Mouse (Mus musculus) heart, embryonic 11.5 days (tissue): ENCODE measurements at regions not wholly inside any gene's neighbourhood (a gene's known extent, or its start where the extent isn't known, plus 50 kb on each side); places are given as distances from the start of the nearest gene placed in this dataset.
"Not testable (repeated sequence)": the region's sequence is repeated elsewhere in the genome, so short reads cannot be mapped to it uniquely, and the experiment has no call there.

Experiments used
- ATAC-seq: fragments of 200-750 bp; cut with Nextera tagmentation; replicated peaks from 2 replicates; pipeline ENCODE4 v1.8.0; 2017; ENCODE audit warnings: moderate library complexity; ENCODE audit not compliant: insufficient number of reproducible peaks, low FRiP score, low TSS enrichment
- H3K27ac ChIP-seq: fragments of 300-500 bp; sonication (generic); 2 replicates; pipeline ENCODE4 v1.5.1; 2014; ENCODE audit warnings: mild to moderate bottlenecking, low read depth, low read length
- H3K27me3 ChIP-seq: fragments of 300-500 bp; sonication (generic); 2 replicates; pipeline ENCODE4 v1.6.1; 2014; ENCODE audit warnings: mild to moderate bottlenecking, low read length, mixed read lengths; ENCODE audit not compliant: control insufficient read depth, insufficient read depth
- H3K36me3 ChIP-seq: fragments of 300-500 bp; sonication (generic); 2 replicates; pipeline ENCODE4 v1.6.1; 2014; ENCODE audit warnings: mild to moderate bottlenecking, low read length, moderate library complexity, mixed read lengths; ENCODE audit not compliant: control insufficient read depth, insufficient read depth
- H3K4me1 ChIP-seq: fragments of 300-500 bp; sonication (generic); 2 replicates; pipeline ENCODE4 v1.6.1; 2014; ENCODE audit warnings: low read length; ENCODE audit not compliant: control insufficient read depth, insufficient read depth
- H3K4me2 ChIP-seq: fragments of 300-500 bp; sonication (generic); 2 replicates; pipeline ENCODE4 v1.6.1; 2014; ENCODE audit warnings: mild to moderate bottlenecking, moderate library complexity
- H3K4me3 ChIP-seq: fragments of 300-500 bp; sonication (generic); 2 replicates; pipeline ENCODE4 v1.5.1; 2014; ENCODE audit warnings: low read depth, low read length
- H3K9ac ChIP-seq: fragments of 300-500 bp; sonication (generic); 2 replicates; pipeline ENCODE4 v1.6.1; 2014; ENCODE audit warnings: mild to moderate bottlenecking, low read depth, low read length, moderate library complexity
- H3K9me3 ChIP-seq: fragments of 300-500 bp; sonication (generic); replicated peaks from 2 replicates; pipeline ENCODE4 v1.6.1; 2016; ENCODE audit warnings: low read length; ENCODE audit not compliant: control insufficient read depth
- WGBS: fragments of 180-500 bp; shearing (Covaris S2); extraction: QIAGEN DNeasy Blood & Tissue Kit; methylation state at CpG from one replicate; pipeline ENCODE4 v1.1.7; 2014; ENCODE audit not compliant: insufficient replicate concordance; 5-methylcytosine and 5-hydroxymethylcytosine counted together

DNA sequence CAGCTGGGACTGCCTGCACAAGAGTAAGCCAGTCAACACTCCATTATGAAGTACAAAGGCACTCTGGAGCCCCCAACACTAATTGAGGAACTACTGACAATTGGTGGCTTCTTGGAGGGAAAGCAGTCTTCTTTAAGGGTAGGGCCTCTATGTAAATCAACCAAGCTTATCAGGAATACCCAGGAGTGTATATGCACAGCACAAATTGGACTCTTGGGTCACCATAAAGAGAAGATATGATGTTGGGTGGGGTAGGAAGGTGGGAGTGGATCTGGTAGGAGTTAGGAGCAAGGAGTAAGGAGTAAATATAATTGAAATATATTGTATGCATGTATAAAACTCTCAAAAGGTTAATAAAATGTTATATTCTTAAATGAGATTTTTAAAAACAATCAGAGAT, 587.7 kb downstream of the Pdcd6ip start:
- no peak overlapping the region for H3K4me3 ChIP-seq
- no peaks in the 10 kb centered on the region for H3K27me3 ChIP-seq
- H3K4me1 ChIP-seq: no peaks in the 10 kb centered on the region
- H3K9me3 ChIP-seq: no peaks in the 10 kb centered on the region
- no peaks in the 10 kb centered on the region for H3K36me3 ChIP-seq
- ATAC-seq: no peak; the same call in 1 of the 2 replicates
- H3K27ac ChIP-seq: no peak overlapping the region
- H3K9ac ChIP-seq: no peak overlapping the region
- no peak overlapping the region for H3K4me2 ChIP-seq

DNA sequence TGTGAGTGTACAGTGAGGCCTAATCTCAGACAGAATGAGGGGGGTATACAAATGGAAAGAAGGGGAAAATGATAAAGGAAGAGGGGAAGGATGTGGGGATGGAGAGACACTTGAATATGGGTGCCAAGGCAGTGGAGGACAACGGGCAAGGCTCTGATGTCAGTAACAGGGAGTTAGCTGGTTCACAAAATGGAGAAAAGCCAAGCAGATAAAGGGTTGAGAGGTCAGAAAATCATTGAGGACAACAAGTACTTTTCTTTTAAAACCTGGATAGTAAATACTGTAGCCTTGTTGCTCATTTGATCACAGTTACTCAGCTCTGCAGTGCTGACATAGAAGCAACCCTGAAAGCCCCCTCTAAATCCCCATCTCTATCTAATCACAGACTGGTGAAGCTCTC, 588.3 kb downstream of the Pdcd6ip start:
- no peak overlapping the region for H3K9ac ChIP-seq
- 64% methylated on average over 1 of the region's 1 CpGs for whole genome bisulfite sequencing
- no peaks in the 10 kb centered on the region for H3K9me3 ChIP-seq
- H3K4me3 ChIP-seq: no peak overlapping the region
- H3K4me1 ChIP-seq: no peaks in the 10 kb centered on the region
- H3K27me3 ChIP-seq: no peaks in the 10 kb centered on the region
- H3K27ac ChIP-seq: no peak overlapping the region
- H3K4me2 ChIP-seq: no peak overlapping the region
- no peak for ATAC-seq
- no peaks in the 10 kb centered on the region for H3K36me3 ChIP-seq

DNA sequence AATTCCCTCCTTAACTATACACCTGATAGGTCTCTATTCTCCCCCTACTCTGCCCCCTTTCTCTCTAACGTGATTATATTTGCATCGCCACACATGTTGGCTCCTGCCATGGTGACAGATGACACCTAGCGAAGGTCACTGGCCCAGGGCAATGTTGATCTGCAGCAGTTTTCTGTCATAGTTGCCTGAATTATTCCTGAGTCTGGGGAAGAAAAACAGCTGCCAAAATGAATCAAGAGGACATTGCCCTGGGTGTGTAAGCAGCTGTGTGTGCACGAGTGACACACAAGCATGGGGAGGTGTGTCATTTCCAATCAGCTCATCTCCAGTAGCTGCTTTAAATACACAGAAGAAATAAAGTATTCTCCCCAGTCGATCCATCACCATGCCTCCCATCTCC, 592.5 kb downstream of the Pdcd6ip start:
- WGBS: 75% methylated on average over 5 of the region's 5 CpGs
- H3K4me3 ChIP-seq: no peak overlapping the region
- no peak for ATAC-seq
- no peaks in the 10 kb centered on the region for H3K27me3 ChIP-seq
- H3K9me3 ChIP-seq: no peaks in the 10 kb centered on the region
- no peaks in the 10 kb centered on the region for H3K36me3 ChIP-seq
- no peak overlapping the region for H3K4me2 ChIP-seq
- H3K27ac ChIP-seq: no peak overlapping the region
- H3K4me1 ChIP-seq: no peaks in the 10 kb centered on the region
- no peak overlapping the region for H3K9ac ChIP-seq

DNA sequence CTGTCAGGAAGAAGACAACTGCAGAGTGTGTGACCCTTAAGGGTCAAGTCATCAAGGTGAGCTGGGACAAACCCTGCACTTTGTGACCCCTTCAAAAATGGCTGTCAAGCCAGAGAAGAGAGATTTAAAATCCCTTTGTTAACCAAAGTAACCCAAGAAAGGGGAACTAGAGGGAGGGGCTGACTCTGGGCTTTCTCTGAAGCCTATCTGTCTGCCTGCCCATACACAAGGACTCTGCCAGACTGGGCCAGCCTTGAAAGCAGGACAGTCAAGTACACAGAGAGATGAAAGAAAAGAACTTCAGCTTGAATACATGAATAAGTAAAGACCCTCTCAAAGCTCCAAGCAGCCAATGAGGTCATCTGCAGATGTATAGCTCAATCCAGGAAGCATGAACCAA, 595.3 kb downstream of the Pdcd6ip start:
- Histone ChIP-seq H3K27ac (no peak overlapping the region), H3K27me3 (no peaks in the 10 kb centered on the region), H3K9me3 (no peaks in the 10 kb centered on the region), H3K36me3 (no peaks in the 10 kb centered on the region), H3K4me2 (no peak overlapping the region), H3K9ac (no peak overlapping the region), H3K4me3 (no peak overlapping the region), H3K4me1 (no peaks in the 10 kb centered on the region)
- no peak for ATAC-seq

DNA sequence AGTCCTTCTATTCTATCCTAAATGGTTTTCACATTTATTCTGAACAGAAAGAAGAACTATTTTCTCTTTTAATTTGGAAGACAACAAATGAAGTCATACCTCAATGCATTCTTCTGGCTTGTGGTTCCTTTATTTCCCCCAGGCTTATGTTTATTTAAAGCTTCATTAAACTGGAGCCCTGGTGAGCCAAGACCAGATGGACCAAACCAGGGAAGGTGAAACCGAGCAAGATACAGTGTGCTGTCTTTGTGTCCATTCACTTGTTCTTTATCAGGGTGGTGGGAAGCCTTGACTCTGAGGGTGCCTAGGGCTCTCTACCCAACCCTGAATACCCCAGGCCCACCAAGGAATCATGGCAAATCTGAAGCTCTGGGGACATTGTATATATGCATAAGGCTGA, 606.3 kb downstream of the Pdcd6ip start:
- Histone ChIP-seq H3K27me3 (no peaks in the 10 kb centered on the region), H3K4me3 (no peak overlapping the region), H3K9me3 (no peaks in the 10 kb centered on the region), H3K9ac (no peak overlapping the region), H3K36me3 (no peaks in the 10 kb centered on the region), H3K27ac (no peak overlapping the region), H3K4me1 (peaks cover 6% of the 10 kb centered on the region; the same call in 1 of the 2 replicates), H3K4me2 (no peak overlapping the region)
- WGBS: 70% methylated on average over 1 of the region's 1 CpGs
- ATAC-seq: no peak

DNA sequence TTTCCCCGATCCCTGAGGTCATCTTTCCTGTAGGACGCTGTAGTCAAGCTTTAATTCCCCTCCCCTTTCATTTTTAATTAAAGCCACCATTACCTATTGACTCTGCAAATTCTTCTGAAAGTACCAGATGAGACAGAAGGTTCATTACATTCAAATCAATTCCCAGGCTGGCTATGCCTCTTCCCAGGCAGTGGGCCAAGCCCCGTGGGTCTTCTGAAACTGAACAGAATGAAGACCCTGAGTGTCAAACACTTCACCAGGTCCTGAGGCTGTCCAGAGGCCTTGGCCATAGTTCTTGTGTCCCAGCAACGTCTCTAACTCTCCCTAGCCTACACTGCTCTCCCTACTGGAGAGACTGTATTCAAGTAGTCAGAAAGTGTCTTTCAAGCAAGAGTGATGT, 607.4 kb downstream of the Pdcd6ip start:
- H3K27ac ChIP-seq: no peak overlapping the region
- no peak overlapping the region for H3K4me2 ChIP-seq
- no peaks in the 10 kb centered on the region for H3K4me1 ChIP-seq
- no peaks in the 10 kb centered on the region for H3K27me3 ChIP-seq
- ATAC-seq: no peak
- H3K9me3 ChIP-seq: no peaks in the 10 kb centered on the region
- H3K4me3 ChIP-seq: no peak overlapping the region
- no peaks in the 10 kb centered on the region for H3K36me3 ChIP-seq
- H3K9ac ChIP-seq: no peak overlapping the region
- 71% methylated on average over 4 of the region's 4 CpGs for WGBS

DNA sequence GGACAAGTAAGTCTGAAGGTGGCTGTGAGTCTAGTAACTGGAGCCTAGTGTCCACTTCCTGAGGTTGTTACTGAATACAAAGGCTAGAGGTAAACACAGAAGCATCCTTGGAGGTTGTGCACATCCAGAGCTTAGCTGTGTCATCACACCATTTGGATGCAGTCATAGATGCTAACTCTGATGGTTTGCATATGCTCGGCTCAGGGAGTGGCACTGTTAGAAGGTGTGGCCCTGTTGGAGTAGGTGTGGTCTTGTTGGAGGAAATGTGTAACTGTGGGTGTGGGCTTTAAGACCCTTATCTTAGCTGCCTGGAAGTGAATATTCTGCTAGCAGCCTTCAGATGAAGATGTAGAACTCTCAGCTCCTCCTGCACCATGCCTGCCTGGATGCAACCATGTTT, 612.6 kb downstream of the Pdcd6ip start:
- not testable (repeated sequence) for ATAC-seq, H3K9ac ChIP-seq, H3K9me3 ChIP-seq, H3K27me3 ChIP-seq, H3K4me1 ChIP-seq, H3K4me2 ChIP-seq, H3K4me3 ChIP-seq, H3K36me3 ChIP-seq, H3K27ac ChIP-seq
- 95% methylated on average over 1 of the region's 1 CpGs for WGBS

DNA sequence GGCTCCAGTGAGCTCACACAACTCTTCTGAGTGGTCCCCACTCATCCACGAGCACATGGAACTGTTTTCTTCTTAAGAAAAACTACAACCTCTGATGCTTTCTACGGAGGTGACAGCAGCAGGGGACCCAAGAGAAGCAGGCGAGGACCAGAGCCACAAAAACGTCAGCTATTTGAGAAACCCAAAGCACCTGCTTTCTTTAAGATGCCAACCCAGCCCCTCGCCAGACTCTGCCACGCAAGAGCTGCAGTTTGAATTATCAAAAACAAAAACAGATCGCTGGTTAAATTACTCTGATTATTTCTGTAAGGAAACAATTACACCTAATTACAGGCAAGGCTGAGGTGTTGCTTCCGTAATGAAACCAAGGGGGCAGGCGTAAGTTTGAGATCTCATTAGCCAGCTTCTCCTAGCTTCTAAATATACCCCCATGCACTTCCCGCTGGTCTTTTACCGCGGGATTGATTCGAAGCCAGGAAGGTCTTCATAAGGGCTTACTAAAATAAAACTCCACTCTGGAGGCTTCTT, 614.1 kb downstream of the Pdcd6ip start:
- H3K27ac ChIP-seq: no peak overlapping the region
- H3K9ac ChIP-seq: no peak overlapping the region
- ATAC-seq: no peak
- no peaks in the 10 kb centered on the region for H3K4me1 ChIP-seq
- no peaks in the 10 kb centered on the region for H3K27me3 ChIP-seq
- H3K36me3 ChIP-seq: no peaks in the 10 kb centered on the region
- no peak overlapping the region for H3K4me3 ChIP-seq
- H3K4me2 ChIP-seq: no peak overlapping the region
- H3K9me3 ChIP-seq: no peaks in the 10 kb centered on the region
- WGBS: 77% methylated on average over 13 of the region's 13 CpGs

DNA sequence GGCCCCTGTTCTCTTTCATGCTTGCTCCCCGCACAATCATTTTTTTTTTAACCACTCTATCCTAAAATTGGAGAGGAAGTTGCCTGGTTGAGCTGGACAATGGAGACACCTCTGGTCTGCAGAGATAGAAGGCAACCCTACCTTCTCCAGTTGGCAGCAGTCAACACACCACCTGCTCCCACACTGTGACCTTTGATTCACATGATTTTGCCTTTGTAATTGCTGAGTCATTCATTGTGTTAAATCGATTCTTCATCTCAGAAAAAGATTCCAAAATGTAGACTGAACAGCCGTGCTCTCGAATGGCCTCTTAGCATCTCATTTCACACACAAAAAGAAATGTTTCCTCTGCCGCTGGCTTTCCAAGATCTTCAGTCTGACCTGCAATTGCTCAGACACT, 616.2 kb downstream of the Pdcd6ip start:
- Histone ChIP-seq H3K4me1 (no peaks in the 10 kb centered on the region), H3K27me3 (no peaks in the 10 kb centered on the region), H3K4me2 (no peak overlapping the region), H3K27ac (no peak overlapping the region), H3K4me3 (no peak overlapping the region), H3K36me3 (no peaks in the 10 kb centered on the region), H3K9me3 (no peaks in the 10 kb centered on the region), H3K9ac (no peak overlapping the region)
- 85% methylated on average over 5 of the region's 5 CpGs for WGBS
- no peak for ATAC-seq
